Mouse (Mus musculus): ENCODE data around the gene Vmn1r19. TPM values are rescaled to one million over a fixed set of nuclear protein-coding genes. Genes with fewer than 3 reads are reported as not detected.

The Vmn1r19 gene
- polyA plus RNA-seq (2014; fragmentation: Illumina TruSeq; extraction: RNeasy Lipid Tissue Mini Kit (QIAGEN cat#74804); ENCODE audit: low read depth, low replicate concordance) = 0.57 TPM

GRCm38 (mm10) chr6:57403480-57403879 is at the start of gene Vmn1r19:
TSS of gene Vmn1r19 (plus strand) at chr6:57403780.

GRCm38 (mm10) chr6:57363627-57364026 is 40.0 kb upstream of the Vmn1r19 start, which contains the start of gene Vmn1r17:
TSS of gene Vmn1r17 (minus strand) at chr6:57363727.

GRCm38 (mm10) chr6:57395683-57396082 is 7.9 kb upstream of the Vmn1r19 start, which contains the start of gene Vmn1r18:
TSS of gene Vmn1r18 (minus strand) at chr6:57395783.

GRCm38 (mm10) chr6:57428630-57429029 is 25.1 kb downstream of the Vmn1r19 start, which contains the start of gene Vmn1r20:
TSS of gene Vmn1r20 (plus strand) at chr6:57428930.

Other genes starting within 250 kb of the Vmn1r19 start
- gene Vmn1r12, start 246.9 kb upstream of the Vmn1r19 start, polyA plus RNA-seq (2014; fragmentation: Illumina TruSeq; extraction: RNeasy Lipid Tissue Mini Kit (QIAGEN cat#74804); ENCODE audit: low read depth, low replicate concordance) = not detected
- gene Vmn1r13, start 200.5 kb upstream of the Vmn1r19 start, polyA plus RNA-seq (2014; fragmentation: Illumina TruSeq; extraction: RNeasy Lipid Tissue Mini Kit (QIAGEN cat#74804); ENCODE audit: low read depth, low replicate concordance) = not detected
- not detected for gene Vmn1r14, start 172.1 kb upstream of the Vmn1r19 start, polyA plus RNA-seq (2014; fragmentation: Illumina TruSeq; extraction: RNeasy Lipid Tissue Mini Kit (QIAGEN cat#74804); ENCODE audit: low read depth, low replicate concordance)
- not detected for gene Vmn1r15, start 145.8 kb upstream of the Vmn1r19 start, polyA plus RNA-seq (2014; fragmentation: Illumina TruSeq; extraction: RNeasy Lipid Tissue Mini Kit (QIAGEN cat#74804); ENCODE audit: low read depth, low replicate concordance)
- gene Vmn1r16, start 74.3 kb upstream of the Vmn1r19 start, polyA plus RNA-seq (2014; fragmentation: Illumina TruSeq; extraction: RNeasy Lipid Tissue Mini Kit (QIAGEN cat#74804); ENCODE audit: low read depth, low replicate concordance) = not detected
- not detected for gene Vmn1r17, start 40.1 kb upstream of the Vmn1r19 start, polyA plus RNA-seq (2014; fragmentation: Illumina TruSeq; extraction: RNeasy Lipid Tissue Mini Kit (QIAGEN cat#74804); ENCODE audit: low read depth, low replicate concordance)
- not detected for gene Vmn1r18, start 8.0 kb upstream of the Vmn1r19 start, polyA plus RNA-seq (2014; fragmentation: Illumina TruSeq; extraction: RNeasy Lipid Tissue Mini Kit (QIAGEN cat#74804); ENCODE audit: low read depth, low replicate concordance)
- gene Vmn1r20, start 25.1 kb downstream of the Vmn1r19 start, polyA plus RNA-seq (2014; fragmentation: Illumina TruSeq; extraction: RNeasy Lipid Tissue Mini Kit (QIAGEN cat#74804); ENCODE audit: low read depth, low replicate concordance) = not detected
- 32.9 TPM for gene Ppm1k, start 131.7 kb downstream of the Vmn1r19 start, polyA plus RNA-seq (2014; fragmentation: Illumina TruSeq; extraction: RNeasy Lipid Tissue Mini Kit (QIAGEN cat#74804); ENCODE audit: low read depth, low replicate concordance)
- gene Herc6, start 177.2 kb downstream of the Vmn1r19 start, polyA plus RNA-seq (2014; fragmentation: Illumina TruSeq; extraction: RNeasy Lipid Tissue Mini Kit (QIAGEN cat#74804); ENCODE audit: low read depth, low replicate concordance) = 12.6 TPM